Mouse (Mus musculus): ENCODE measurements around the gene Cd9.

Cd9 gene

GRCm38 (mm10) chr6:125494092-125494871, at the start of gene Cd9:
Gene Cd9 (minus strand): TSS chr6:125494791.
- peak; percentile 82 for DNase-seq (ENCODE audit: low spot score)

- DNase-seq (ENCODE audit: low spot score): no peak
These were observed 46.7 kb upstream of the Cd9 start for GRCm38 (mm10) chr6:125541296-125541695.

- no peak for DNase-seq (ENCODE audit: low spot score)
These were observed 46.2 kb upstream of the Cd9 start for GRCm38 (mm10) chr6:125540826-125541225.

GRCm38 (mm10) chr6:125540199-125540598, 45.6 kb upstream of the Cd9 start:
- DNase-seq (ENCODE audit: low spot score): no peak

- no peak for DNase-seq (ENCODE audit: low spot score)
These were observed 44.8 kb upstream of the Cd9 start for GRCm38 (mm10) chr6:125539423-125539822.

GRCm38 (mm10) chr6:125538469-125538868, 43.9 kb upstream of the Cd9 start:
- no peak for DNase-seq (ENCODE audit: low spot score)

GRCm38 (mm10) chr6:125534990-125535389, 40.4 kb upstream of the Cd9 start:
- no peak for DNase-seq (ENCODE audit: low spot score)

GRCm38 (mm10) chr6:125533104-125533650, 38.6 kb upstream of the Cd9 start:
- DNase-seq (ENCODE audit: low spot score): no peak

GRCm38 (mm10) chr6:125529479-125529878, 34.9 kb upstream of the Cd9 start:
- no peak for DNase-seq (ENCODE audit: low spot score)

- DNase-seq (ENCODE audit: low spot score): no peak
These were observed 34.1 kb upstream of the Cd9 start for GRCm38 (mm10) chr6:125528614-125529200.

GRCm38 (mm10) chr6:125526066-125526465, 31.5 kb upstream of the Cd9 start:
- no peak for DNase-seq (ENCODE audit: low spot score)

GRCm38 (mm10) chr6:125524027-125524426, 29.4 kb upstream of the Cd9 start:
- no peak for DNase-seq (ENCODE audit: low spot score)

GRCm38 (mm10) chr6:125521558-125522193, 27.1 kb upstream of the Cd9 start:
- no peak for DNase-seq (ENCODE audit: low spot score)

GRCm38 (mm10) chr6:125515503-125516315, 21.1 kb upstream of the Cd9 start:
- DNase-seq (ENCODE audit: low spot score): no peak

GRCm38 (mm10) chr6:125512950-125513596, 18.5 kb upstream of the Cd9 start:
- DNase-seq (ENCODE audit: low spot score): no peak

GRCm38 (mm10) chr6:125511196-125511595, 16.6 kb upstream of the Cd9 start:
- no peak for DNase-seq (ENCODE audit: low spot score)

GRCm38 (mm10) chr6:125510645-125511044, 16.1 kb upstream of the Cd9 start:
- DNase-seq (ENCODE audit: low spot score): no peak

GRCm38 (mm10) chr6:125509783-125510182, 15.2 kb upstream of the Cd9 start:
- no peak for DNase-seq (ENCODE audit: low spot score)

- no peak for DNase-seq (ENCODE audit: low spot score)
These were observed 11.8 kb upstream of the Cd9 start for GRCm38 (mm10) chr6:125506427-125506826.

- DNase-seq (ENCODE audit: low spot score): no peak
These were observed 10.2 kb upstream of the Cd9 start for GRCm38 (mm10) chr6:125504622-125505355.
